Mouse (Mus musculus): ENCODE data around the gene Lyst. TPM values are rescaled to one million over a fixed set of nuclear protein-coding genes. Genes with fewer than 3 reads are reported as not detected.
"Not testable (repeated sequence)": the region's sequence is repeated elsewhere in the genome, so short reads cannot be mapped to it uniquely, and the experiment has no call there.

Lyst gene
- polyA plus RNA-seq, 1 experiment from 2014 or later: 2.8 TPM

DNA sequence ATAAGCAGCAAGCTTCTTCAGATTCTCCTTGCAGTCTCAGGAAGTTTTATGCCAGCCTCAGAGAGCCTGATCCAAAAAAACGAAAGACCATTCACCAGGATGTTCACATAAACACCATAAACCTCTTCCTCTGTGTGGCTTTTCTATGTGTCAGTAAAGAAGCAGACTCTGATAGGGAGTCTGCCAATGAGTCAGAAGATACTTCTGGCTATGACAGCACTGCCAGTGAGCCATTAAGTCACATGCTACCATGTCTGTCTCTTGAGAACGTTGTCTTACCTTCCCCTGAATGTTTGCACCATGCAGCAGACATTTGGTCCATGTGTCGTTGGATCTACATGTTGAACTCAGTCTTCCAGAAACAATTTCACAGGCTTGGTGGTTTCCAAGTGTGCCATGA, 47.4 kb downstream of the Lyst start:
- peaks cover 3% of the 10 kb centered on the region; the same call in 1 of the 2 replicates for H3K4me1 ChIP-seq (ENCODE audit: control insufficient read depth, insufficient read depth, low read length)
- H3K27ac ChIP-seq (ENCODE audit: low read depth, low read length): no peak overlapping the region
- H3K27me3 ChIP-seq (replicated peaks; ENCODE audit: control insufficient read depth, insufficient read depth, low read length): no peaks in the 10 kb centered on the region
- H3K9ac ChIP-seq (ENCODE audit: low read length): no peak overlapping the region
- H3K4me2 ChIP-seq (ENCODE audit: low read length): no peak overlapping the region
- ATAC-seq (no peak), DNase-seq (ENCODE audit: low spot score) (no peak)
- H3K9me3 ChIP-seq (replicated peaks; ENCODE audit: control insufficient read depth, low read length): no peaks in the 10 kb centered on the region
- 0 out of 2 replicates have a peak, but pooled peaks cover 3% of the 10 kb centered on the region for H3K36me3 ChIP-seq (ENCODE audit: control insufficient read depth, insufficient read depth, low read length)
- WGBS: 84% methylated on average over 3 of the region's 3 CpGs
- no peak overlapping the region for H3K4me3 ChIP-seq (ENCODE audit: low read depth, low read length)

DNA sequence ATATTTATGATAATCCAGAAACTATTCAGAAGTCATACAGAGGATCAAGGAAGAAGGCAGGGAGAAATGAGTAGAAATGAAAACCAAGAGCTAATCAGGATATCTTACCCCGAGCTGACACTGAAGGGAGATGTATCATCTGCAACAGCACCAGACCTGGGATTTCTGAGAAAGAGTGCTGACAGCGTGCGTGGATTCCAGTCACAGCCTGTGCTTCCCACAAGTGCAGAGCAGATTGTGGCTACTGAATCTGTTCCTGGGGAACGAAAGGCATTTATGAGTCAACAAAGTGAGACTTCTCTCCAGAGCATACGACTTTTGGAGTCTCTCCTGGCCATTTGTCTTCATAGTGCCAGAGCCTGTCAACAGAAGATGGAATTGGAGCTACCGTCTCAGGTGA, 47.8 kb downstream of the Lyst start:
- Histone ChIP-seq H3K4me2 (ENCODE audit: low read length) (no peak overlapping the region), H3K36me3 (ENCODE audit: control insufficient read depth, insufficient read depth, low read length) (0 out of 2 replicates have a peak, but pooled peaks cover 3% of the 10 kb centered on the region), H3K27ac (ENCODE audit: low read depth, low read length) (no peak overlapping the region), H3K27me3 (replicated peaks; ENCODE audit: control insufficient read depth, insufficient read depth, low read length) (no peaks in the 10 kb centered on the region), H3K9me3 (replicated peaks; ENCODE audit: control insufficient read depth, low read length) (no peaks in the 10 kb centered on the region), H3K4me3 (ENCODE audit: low read depth, low read length) (no peak overlapping the region), H3K4me1 (ENCODE audit: control insufficient read depth, insufficient read depth, low read length) (peaks cover 3% of the 10 kb centered on the region; the same call in 1 of the 2 replicates), H3K9ac (ENCODE audit: low read length) (no peak overlapping the region)
- no peak for DNase-seq (ENCODE audit: low spot score)
- ATAC-seq: no peak
- WGBS: 78% methylated on average over 6 of the region's 6 CpGs

DNA sequence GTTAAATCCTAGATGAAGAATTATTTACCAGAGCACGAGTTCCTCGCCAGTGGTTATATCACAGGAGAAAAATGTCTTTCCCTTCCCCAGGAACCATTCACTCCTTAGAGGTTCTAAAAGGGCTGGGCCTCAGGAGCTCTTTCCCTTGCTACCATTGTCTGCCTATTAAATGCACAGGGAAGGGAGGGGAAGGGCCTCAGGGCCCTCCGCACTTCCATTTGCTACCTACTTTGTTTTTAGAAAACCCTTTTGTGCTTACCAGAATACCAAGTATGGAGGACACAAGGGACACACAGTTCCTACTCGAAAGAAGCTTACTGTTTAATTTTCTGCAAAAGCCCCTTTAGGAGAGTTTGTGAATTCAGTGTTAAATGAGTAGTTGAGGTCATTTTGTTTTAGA, 48.5 kb downstream of the Lyst start:
- no peak overlapping the region for H3K4me2 ChIP-seq (ENCODE audit: low read length)
- H3K4me3 ChIP-seq (ENCODE audit: low read depth, low read length): no peak overlapping the region
- ATAC-seq: peak; percentile 65
- no peaks in the 10 kb centered on the region for H3K27me3 ChIP-seq (replicated peaks; ENCODE audit: control insufficient read depth, insufficient read depth, low read length)
- no peak overlapping the region for H3K27ac ChIP-seq (ENCODE audit: low read depth, low read length)
- H3K9ac ChIP-seq (ENCODE audit: low read length): no peak overlapping the region
- peaks cover 3% of the 10 kb centered on the region; the same call in 1 of the 2 replicates for H3K4me1 ChIP-seq (ENCODE audit: control insufficient read depth, insufficient read depth, low read length)
- no peaks in the 10 kb centered on the region for H3K9me3 ChIP-seq (replicated peaks; ENCODE audit: control insufficient read depth, low read length)
- 0 out of 2 replicates have a peak, but pooled peaks cover 3% of the 10 kb centered on the region for H3K36me3 ChIP-seq (ENCODE audit: control insufficient read depth, insufficient read depth, low read length)
- DNase-seq (ENCODE audit: low spot score): peak; percentile 30
- 7% methylated on average over 4 of the region's 4 CpGs for WGBS

- no peak overlapping the region for H3K27ac ChIP-seq (ENCODE audit: low read depth, low read length)
- H3K27me3 ChIP-seq (replicated peaks; ENCODE audit: control insufficient read depth, insufficient read depth, low read length): no peaks in the 10 kb centered on the region
- no peak overlapping the region for H3K4me3 ChIP-seq (ENCODE audit: low read depth, low read length)
- DNase-seq (ENCODE audit: low spot score) (no peak), ATAC-seq (no peak)
- 0 out of 2 replicates have a peak, but pooled peaks cover 2% of the 10 kb centered on the region for H3K36me3 ChIP-seq (ENCODE audit: control insufficient read depth, insufficient read depth, low read length)
- 38% methylated on average over 3 of the region's 3 CpGs for WGBS
- H3K9ac ChIP-seq (ENCODE audit: low read length): no peak overlapping the region
- no peak overlapping the region for H3K4me2 ChIP-seq (ENCODE audit: low read length)
- no peaks in the 10 kb centered on the region for H3K9me3 ChIP-seq (replicated peaks; ENCODE audit: control insufficient read depth, low read length)
- H3K4me1 ChIP-seq (ENCODE audit: control insufficient read depth, insufficient read depth, low read length): no peaks in the 10 kb centered on the region
Measured at GRCm38 (mm10) chr13:13647296-13647695, 57.1 kb downstream of the Lyst start.

DNA sequence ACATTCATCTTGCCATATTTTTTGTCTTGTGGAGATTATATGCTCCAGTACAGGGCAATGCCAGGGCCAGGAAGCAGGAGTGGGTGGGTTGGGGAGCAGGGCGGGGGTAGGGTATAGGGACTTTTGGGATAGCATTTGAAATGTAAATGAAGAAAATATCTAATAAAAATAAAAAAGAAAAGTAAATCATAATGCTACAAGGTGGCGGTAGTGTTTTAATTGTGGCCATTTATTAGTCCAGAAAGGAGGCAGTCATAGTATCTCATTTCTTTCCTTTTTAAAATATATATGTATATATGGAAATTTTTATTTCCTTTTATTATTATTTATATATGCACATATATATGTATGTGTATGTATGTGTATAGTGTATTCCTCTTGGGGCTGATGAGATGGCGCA, 65.3 kb downstream of the Lyst start:
- DNase-seq (ENCODE audit: low spot score) (no peak), ATAC-seq (no peak)
- 95% methylated on average over 3 of the region's 3 CpGs for WGBS
- H3K9ac ChIP-seq (ENCODE audit: low read length): no peak overlapping the region
- no peaks in the 10 kb centered on the region for H3K4me1 ChIP-seq (ENCODE audit: control insufficient read depth, insufficient read depth, low read length)
- H3K27ac ChIP-seq (ENCODE audit: low read depth, low read length): no peak overlapping the region
- no peaks in the 10 kb centered on the region for H3K9me3 ChIP-seq (replicated peaks; ENCODE audit: control insufficient read depth, low read length)
- no peaks in the 10 kb centered on the region for H3K27me3 ChIP-seq (replicated peaks; ENCODE audit: control insufficient read depth, insufficient read depth, low read length)
- H3K4me3 ChIP-seq (ENCODE audit: low read depth, low read length): no peak overlapping the region
- H3K4me2 ChIP-seq (ENCODE audit: low read length): no peak overlapping the region
- H3K36me3 ChIP-seq (ENCODE audit: control insufficient read depth, insufficient read depth, low read length): peaks cover 3% of the 10 kb centered on the region; the same call in 1 of the 2 replicates

GRCm38 (mm10) chr13:13666103-13666502, 75.9 kb downstream of the Lyst start:
- H3K4me3 ChIP-seq (ENCODE audit: low read depth, low read length); H3K9ac ChIP-seq (ENCODE audit: low read length); ATAC-seq; DNase-seq (ENCODE audit: low spot score); H3K4me1 ChIP-seq (ENCODE audit: control insufficient read depth, insufficient read depth, low read length); H3K4me2 ChIP-seq (ENCODE audit: low read length); H3K27ac ChIP-seq (ENCODE audit: low read depth, low read length); H3K27me3 ChIP-seq (replicated peaks; ENCODE audit: control insufficient read depth, insufficient read depth, low read length); H3K9me3 ChIP-seq (replicated peaks; ENCODE audit: control insufficient read depth, low read length): not testable (repeated sequence)
- H3K36me3 ChIP-seq (ENCODE audit: control insufficient read depth, insufficient read depth, low read length): peaks cover 10% of the 10 kb centered on the region
- WGBS: 92% methylated on average over 2 of the region's 2 CpGs

DNA sequence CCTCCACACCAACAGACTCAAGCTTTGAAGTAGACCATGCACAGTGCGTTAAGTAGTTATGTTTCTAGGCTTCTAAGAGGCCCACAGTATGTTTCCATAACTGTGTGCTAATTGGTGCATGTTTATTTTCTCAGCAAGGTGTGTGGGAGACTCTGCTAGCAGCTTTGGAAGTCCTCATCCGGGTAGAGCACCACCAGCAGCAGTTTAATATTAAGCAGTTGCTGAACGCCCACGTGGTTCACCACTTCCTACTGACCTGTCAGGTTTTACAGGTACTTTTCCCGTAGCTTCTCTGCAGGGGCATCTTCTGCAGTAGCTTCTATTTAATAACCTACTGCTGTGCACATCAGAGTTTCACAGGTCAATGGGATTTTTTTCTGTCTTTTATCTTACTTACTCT, 80.5 kb downstream of the Lyst start:
- DNase-seq (ENCODE audit: low spot score) (no peak), ATAC-seq (no peak)
- Histone ChIP-seq H3K27ac (ENCODE audit: low read depth, low read length) (no peak overlapping the region), H3K9me3 (replicated peaks; ENCODE audit: control insufficient read depth, low read length) (no peaks in the 10 kb centered on the region), H3K4me1 (ENCODE audit: control insufficient read depth, insufficient read depth, low read length) (no peaks in the 10 kb centered on the region), H3K4me2 (ENCODE audit: low read length) (no peak overlapping the region), H3K36me3 (ENCODE audit: control insufficient read depth, insufficient read depth, low read length) (peaks cover 14% of the 10 kb centered on the region), H3K9ac (ENCODE audit: low read length) (no peak overlapping the region), H3K4me3 (ENCODE audit: low read depth, low read length) (no peak overlapping the region), H3K27me3 (replicated peaks; ENCODE audit: control insufficient read depth, insufficient read depth, low read length) (no peaks in the 10 kb centered on the region)
- 65% methylated on average over 5 of the region's 5 CpGs for WGBS

GRCm38 (mm10) chr13:13671585-13672328, 81.6 kb downstream of the Lyst start:
- Histone ChIP-seq H3K27me3 (replicated peaks; ENCODE audit: control insufficient read depth, insufficient read depth, low read length) (no peaks in the 10 kb centered on the region), H3K4me2 (ENCODE audit: low read length) (no peak overlapping the region), H3K36me3 (ENCODE audit: control insufficient read depth, insufficient read depth, low read length) (peaks cover 14% of the 10 kb centered on the region), H3K4me3 (ENCODE audit: low read depth, low read length) (no peak overlapping the region), H3K9ac (ENCODE audit: low read length) (no peak overlapping the region), H3K9me3 (replicated peaks; ENCODE audit: control insufficient read depth, low read length) (no peaks in the 10 kb centered on the region), H3K27ac (ENCODE audit: low read depth, low read length) (no peak overlapping the region), H3K4me1 (ENCODE audit: control insufficient read depth, insufficient read depth, low read length) (no peaks in the 10 kb centered on the region)
- ATAC-seq: no peak
- DNase-seq (ENCODE audit: low spot score): no peak
- 63% methylated on average over 6 of the region's 6 CpGs for WGBS

DNA sequence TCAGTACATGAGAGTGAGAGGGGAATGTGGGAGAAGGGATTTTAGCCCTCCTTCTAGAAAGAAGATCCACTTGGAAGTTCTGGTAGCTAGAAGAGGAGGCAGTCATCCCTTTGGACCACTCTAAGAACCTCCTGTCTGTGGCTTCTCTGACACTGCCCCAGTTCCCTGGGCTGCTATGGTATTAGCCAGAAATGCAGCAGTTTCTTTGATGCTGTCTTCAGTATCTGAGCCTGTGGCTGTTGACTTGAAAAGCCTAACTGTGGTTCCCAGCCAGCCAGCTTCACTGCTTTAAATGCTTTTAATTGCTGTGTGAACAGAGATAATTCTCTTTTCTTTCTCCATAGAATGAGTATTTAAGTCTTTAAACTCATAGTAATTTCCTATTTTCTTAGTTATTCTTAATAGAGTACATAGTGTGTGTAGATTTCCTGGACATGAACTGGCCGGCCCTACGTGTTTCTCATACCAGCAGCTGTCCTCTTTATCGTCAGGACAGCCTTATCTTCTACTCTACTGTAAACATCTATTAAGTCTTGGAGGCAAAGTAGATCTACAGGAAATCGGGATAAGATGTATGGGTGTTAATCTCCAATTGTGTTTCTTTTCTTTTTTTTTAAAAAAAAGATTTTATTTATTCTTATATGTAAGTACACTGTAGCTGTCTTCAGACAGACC, 84.6 kb downstream of the Lyst start:
- DNase-seq (ENCODE audit: low spot score) (no peak), ATAC-seq (no peak)
- Histone ChIP-seq H3K36me3 (ENCODE audit: control insufficient read depth, insufficient read depth, low read length) (peaks cover 23% of the 10 kb centered on the region), H3K4me2 (ENCODE audit: low read length) (no peak overlapping the region), H3K4me1 (ENCODE audit: control insufficient read depth, insufficient read depth, low read length) (no peaks in the 10 kb centered on the region), H3K9me3 (replicated peaks; ENCODE audit: control insufficient read depth, low read length) (no peaks in the 10 kb centered on the region), H3K27me3 (replicated peaks; ENCODE audit: control insufficient read depth, insufficient read depth, low read length) (no peaks in the 10 kb centered on the region), H3K27ac (ENCODE audit: low read depth, low read length) (no peak overlapping the region), H3K4me3 (ENCODE audit: low read depth, low read length) (no peak overlapping the region), H3K9ac (ENCODE audit: low read length) (no peak overlapping the region)
- WGBS: 91% methylated on average over 4 of the region's 4 CpGs

Measured in forebrain, embryonic 14.5 days (tissue).